Mouse (Mus musculus): ENCODE results near the gene Gm20696. TPM values are rescaled to one million over a fixed set of nuclear protein-coding genes. Genes with fewer than 3 reads are reported as not detected.

Gm20696 gene
- total RNA-seq, 1 experiment from 2014 or later: 5.0 TPM

- no peak for DNase-seq
These were observed 383.5 kb downstream of the Gm20696 start for GRCm38 (mm10) chr6:99282866-99283657.

- no peak for DNase-seq
These were observed 385.2 kb downstream of the Gm20696 start for GRCm38 (mm10) chr6:99281433-99281832.

GRCm38 (mm10) chr6:99280619-99281018 is 386.0 kb downstream of the Gm20696 start:
- no peak for DNase-seq

GRCm38 (mm10) chr6:99277251-99277650 is 389.3 kb downstream of the Gm20696 start:
- no peak for DNase-seq

GRCm38 (mm10) chr6:99276297-99276653 is 390.3 kb downstream of the Gm20696 start:
- DNase-seq: no peak

- DNase-seq: no peak
These were observed 391.0 kb downstream of the Gm20696 start for GRCm38 (mm10) chr6:99275381-99276296.

GRCm38 (mm10) chr6:99274667-99275066 is 391.9 kb downstream of the Gm20696 start:
- no peak for DNase-seq

- DNase-seq: no peak
These were observed 392.4 kb downstream of the Gm20696 start for GRCm38 (mm10) chr6:99274222-99274621.

- no peak for DNase-seq
These were observed 393.4 kb downstream of the Gm20696 start for GRCm38 (mm10) chr6:99273177-99273576.

- no peak for DNase-seq
These were observed 394.4 kb downstream of the Gm20696 start for GRCm38 (mm10) chr6:99272174-99272573.

- no peak for DNase-seq
These were observed 394.9 kb downstream of the Gm20696 start for GRCm38 (mm10) chr6:99271741-99272140.

GRCm38 (mm10) chr6:99269921-99270320 is 396.7 kb downstream of the Gm20696 start:
- DNase-seq: no peak

- no peak for DNase-seq
These were observed 398.2 kb downstream of the Gm20696 start for GRCm38 (mm10) chr6:99268171-99269061.

GRCm38 (mm10) chr6:99265945-99266656 is 400.5 kb downstream of the Gm20696 start:
- DNase-seq: peak; percentile 26

GRCm38 (mm10) chr6:99265173-99265572 is 401.4 kb downstream of the Gm20696 start:
- no peak for DNase-seq

- no peak for DNase-seq
These were observed 402.2 kb downstream of the Gm20696 start for GRCm38 (mm10) chr6:99264192-99265093.

GRCm38 (mm10) chr6:99263886-99264185 is 402.8 kb downstream of the Gm20696 start:
- peak; percentile 25 for DNase-seq

- DNase-seq: no peak
These were observed 403.3 kb downstream of the Gm20696 start for GRCm38 (mm10) chr6:99263061-99263885.

GRCm38 (mm10) chr6:99261737-99262130 is 404.9 kb downstream of the Gm20696 start:
- DNase-seq: no peak

Data from adrenal gland, postnatal 14 days (tissue).